Mouse (Mus musculus): ENCODE results near the gene Trip6.

The Trip6 gene

GRCm38 (mm10) chr5:137338663-137339289 is 24.6 kb upstream of the Trip6 start:
- peak; percentile 52 for DNase-seq (ENCODE audit: extremely low spot score, low spot score)

- peak; percentile 85 for DNase-seq (ENCODE audit: extremely low spot score, low spot score)
Observed at GRCm38 (mm10) chr5:137338256-137338655, 24.1 kb upstream of the Trip6 start.

- DNase-seq (ENCODE audit: extremely low spot score, low spot score) = no peak
Observed at GRCm38 (mm10) chr5:137337190-137337589, 23.0 kb upstream of the Trip6 start.

GRCm38 (mm10) chr5:137335066-137335465 is 20.9 kb upstream of the Trip6 start:
- DNase-seq (ENCODE audit: extremely low spot score, low spot score) = no peak

- no peak for DNase-seq (ENCODE audit: extremely low spot score, low spot score)
Observed at GRCm38 (mm10) chr5:137334317-137334716, 20.1 kb upstream of the Trip6 start.

- DNase-seq (ENCODE audit: extremely low spot score, low spot score) = peak; percentile 90
Observed at GRCm38 (mm10) chr5:137333512-137334174, 19.4 kb upstream of the Trip6 start, which contains the start of gene Slc12a9. Gene Slc12a9, minus strand, starts transcription at chr5:137333597.

GRCm38 (mm10) chr5:137332857-137333511 is 18.8 kb upstream of the Trip6 start:
- DNase-seq (ENCODE audit: extremely low spot score, low spot score) = no peak

GRCm38 (mm10) chr5:137330910-137331309 is 16.7 kb upstream of the Trip6 start:
- no peak for DNase-seq (ENCODE audit: extremely low spot score, low spot score)

GRCm38 (mm10) chr5:137320996-137321395 is 6.8 kb upstream of the Trip6 start:
- DNase-seq (ENCODE audit: extremely low spot score, low spot score) = no peak

- DNase-seq (ENCODE audit: extremely low spot score, low spot score) = no peak
Observed at GRCm38 (mm10) chr5:137318570-137318969, 4.4 kb upstream of the Trip6 start.

GRCm38 (mm10) chr5:137317361-137317760 is 3.2 kb upstream of the Trip6 start:
- DNase-seq (ENCODE audit: extremely low spot score, low spot score) = no peak

- DNase-seq (ENCODE audit: extremely low spot score, low spot score) = peak; percentile 44
Observed at GRCm38 (mm10) chr5:137315084-137315903, 1.1 kb upstream of the Trip6 start.

- no peak for DNase-seq (ENCODE audit: extremely low spot score, low spot score)
Observed at GRCm38 (mm10) chr5:137313466-137314192, 575 bp downstream of the Trip6 start.

GRCm38 (mm10) chr5:137308356-137308755 is 5.8 kb downstream of the Trip6 start:
- DNase-seq (ENCODE audit: extremely low spot score, low spot score) = no peak

- DNase-seq (ENCODE audit: extremely low spot score, low spot score) = peak; percentile 90
Observed at GRCm38 (mm10) chr5:137307071-137307912, 6.9 kb downstream of the Trip6 start, which contains the start of gene Srrt. Gene Srrt, minus strand, starts transcription at chr5:137307674.

GRCm38 (mm10) chr5:137306439-137307005 is 7.7 kb downstream of the Trip6 start:
- DNase-seq (ENCODE audit: extremely low spot score, low spot score) = no peak

- no peak for DNase-seq (ENCODE audit: extremely low spot score, low spot score)
Observed at GRCm38 (mm10) chr5:137305822-137306221, 8.4 kb downstream of the Trip6 start.

GRCm38 (mm10) chr5:137304816-137305215 is 9.4 kb downstream of the Trip6 start:
- no peak for DNase-seq (ENCODE audit: extremely low spot score, low spot score)

- DNase-seq (ENCODE audit: extremely low spot score, low spot score) = no peak
Observed at GRCm38 (mm10) chr5:137304165-137304564, 10.0 kb downstream of the Trip6 start.

- no peak for DNase-seq (ENCODE audit: extremely low spot score, low spot score)
Observed at GRCm38 (mm10) chr5:137303609-137304008, 10.6 kb downstream of the Trip6 start.
